Mouse (Mus musculus): Measurements from ENCODE around the gene Asf1a. TPM values are rescaled to one million over a fixed set of nuclear protein-coding genes. Genes with fewer than 3 reads are reported as not detected.

Gene Asf1a
- polyA plus RNA-seq, 1 experiment from 2014 or later = 77.3 TPM

DNA sequence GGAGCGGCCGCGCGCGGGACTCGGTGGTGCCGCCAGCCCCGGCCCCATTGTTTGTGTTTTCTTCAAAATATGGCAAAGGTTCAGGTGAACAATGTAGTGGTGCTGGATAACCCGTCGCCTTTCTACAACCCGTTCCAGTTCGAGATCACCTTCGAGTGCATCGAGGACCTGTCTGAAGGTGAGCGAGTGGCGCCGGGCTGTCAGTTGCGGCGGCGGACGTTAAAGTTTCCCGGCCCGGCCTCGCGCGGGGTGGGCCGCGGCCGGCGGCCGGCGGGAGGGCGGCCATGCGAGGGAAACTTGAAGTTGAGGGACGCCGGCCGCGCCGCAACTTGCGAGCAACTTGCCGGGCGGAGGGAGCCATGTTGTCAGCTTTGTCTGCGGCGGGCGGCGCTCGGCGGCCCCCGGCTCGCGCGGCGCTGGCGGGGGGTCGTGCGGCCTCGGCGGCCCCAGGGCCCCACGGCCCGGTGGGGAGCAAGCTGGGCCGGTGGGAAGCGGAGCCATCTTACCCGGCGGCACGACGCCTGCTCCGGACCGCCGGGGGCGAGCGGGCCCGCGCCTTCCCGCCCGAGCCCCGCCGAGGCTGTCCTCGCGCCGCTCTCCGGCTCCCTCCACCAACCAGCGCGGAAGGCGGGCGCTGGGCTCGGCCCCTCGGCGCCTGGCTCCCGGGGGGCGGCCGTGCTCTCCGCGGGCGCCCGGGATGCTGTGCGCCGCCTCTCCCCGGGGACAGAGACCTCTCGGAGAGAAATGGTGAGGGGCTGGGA, 744 bp downstream of the Asf1a start:
- Histone ChIP-seq H3K9me3 (replicated peaks; ENCODE audit: control insufficient read depth, low read length) (no peaks in the 10 kb centered on the region), H3K9ac (ENCODE audit: low read length) (peak overlapping the region; percentile 96), H3K4me2 (ENCODE audit: low read depth, low read length) (peak overlapping the region; percentile 53), H3K4me1 (ENCODE audit: control insufficient read depth, insufficient read depth, low read length) (peaks cover 16% of the 10 kb centered on the region), H3K36me3 (ENCODE audit: control insufficient read depth, insufficient read depth, low read length) (no peaks in the 10 kb centered on the region), H3K27ac (ENCODE audit: low read length) (peak overlapping the region; percentile 99), H3K27me3 (ENCODE audit: control insufficient read depth, insufficient read depth, low read length) (no peaks in the 10 kb centered on the region), H3K4me3 (replicated peaks; ENCODE audit: low read length) (peak overlapping the region; percentile 79)
- WGBS = under 1% methylated on average over 97 of the region's 99 CpGs
- peak; percentile 19; the same call in 1 of the 2 replicates for ATAC-seq (ENCODE audit: insufficient read depth, low FRiP score)

DNA sequence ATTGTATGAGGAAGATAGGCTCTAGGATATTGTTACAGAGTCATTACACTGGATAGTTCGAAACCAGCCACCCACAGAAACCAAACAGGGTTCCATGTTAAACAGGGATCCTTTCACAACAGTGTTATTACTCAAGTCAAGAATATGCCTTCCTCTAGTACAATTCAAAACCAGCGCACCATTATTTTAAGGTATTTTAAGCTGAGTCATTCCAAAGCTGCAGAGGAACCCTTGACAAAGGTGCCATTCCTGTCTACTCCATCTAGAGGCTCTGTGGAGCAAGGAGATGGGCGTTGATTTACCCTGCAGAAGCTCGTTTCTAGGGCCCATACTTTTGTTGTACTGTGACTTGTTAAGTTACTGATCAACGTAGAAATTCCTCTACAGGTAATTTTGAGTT, 2.3 kb downstream of the Asf1a start:
- Histone ChIP-seq H3K4me1 (ENCODE audit: control insufficient read depth, insufficient read depth, low read length) (peaks cover 16% of the 10 kb centered on the region), H3K27me3 (ENCODE audit: control insufficient read depth, insufficient read depth, low read length) (no peaks in the 10 kb centered on the region), H3K4me2 (ENCODE audit: low read depth, low read length) (peak overlapping the region; percentile 42), H3K36me3 (ENCODE audit: control insufficient read depth, insufficient read depth, low read length) (no peaks in the 10 kb centered on the region), H3K9ac (ENCODE audit: low read length) (no peak overlapping the region), H3K9me3 (replicated peaks; ENCODE audit: control insufficient read depth, low read length) (no peaks in the 10 kb centered on the region), H3K4me3 (replicated peaks; ENCODE audit: low read length) (peak overlapping the region; percentile 1; the same call in 1 of the 2 replicates), H3K27ac (ENCODE audit: low read length) (no peak overlapping the region)
- 47% methylated on average over 5 of the region's 5 CpGs for WGBS
- ATAC-seq (ENCODE audit: insufficient read depth, low FRiP score) = no peak

- peaks cover 10% of the 10 kb centered on the region; the same call in 1 of the 2 replicates for H3K36me3 ChIP-seq (ENCODE audit: control insufficient read depth, insufficient read depth, low read length)
- ATAC-seq (ENCODE audit: insufficient read depth, low FRiP score) = no peak
- H3K4me2 ChIP-seq (ENCODE audit: low read depth, low read length) = no peak overlapping the region
- WGBS = 72% methylated on average over 2 of the region's 2 CpGs
- H3K9ac ChIP-seq (ENCODE audit: low read length) = no peak overlapping the region
- no peaks in the 10 kb centered on the region for H3K27me3 ChIP-seq (ENCODE audit: control insufficient read depth, insufficient read depth, low read length)
- no peak overlapping the region for H3K4me3 ChIP-seq (replicated peaks; ENCODE audit: low read length)
- H3K4me1 ChIP-seq (ENCODE audit: control insufficient read depth, insufficient read depth, low read length) = no peaks in the 10 kb centered on the region
- no peak overlapping the region for H3K27ac ChIP-seq (ENCODE audit: low read length)
- no peaks in the 10 kb centered on the region for H3K9me3 ChIP-seq (replicated peaks; ENCODE audit: control insufficient read depth, low read length)
Observed at GRCm38 (mm10) chr10:53605328-53605727, 8.8 kb downstream of the Asf1a start.

DNA sequence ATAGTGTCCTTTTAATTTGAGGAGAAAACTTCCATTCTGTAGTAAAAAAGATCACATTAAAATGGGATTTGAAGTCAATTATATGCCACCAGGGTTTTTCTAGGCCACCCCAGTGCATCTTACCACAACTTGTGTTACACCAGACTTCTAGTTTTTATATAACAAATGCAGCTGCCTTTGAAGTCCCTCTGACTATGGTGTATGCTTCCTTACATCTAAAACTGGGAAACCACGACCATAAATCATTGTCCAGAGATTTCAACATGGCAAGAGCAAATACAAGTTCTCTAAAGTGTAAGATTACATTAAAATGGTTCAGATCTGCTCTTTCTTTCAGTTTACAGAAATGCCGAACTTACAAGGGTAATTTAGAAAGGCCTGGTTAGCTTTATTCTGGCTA, 11.7 kb downstream of the Asf1a start:
- H3K9me3 ChIP-seq (replicated peaks; ENCODE audit: control insufficient read depth, low read length) = no peaks in the 10 kb centered on the region
- H3K4me2 ChIP-seq (ENCODE audit: low read depth, low read length) = no peak overlapping the region
- H3K9ac ChIP-seq (ENCODE audit: low read length) = no peak overlapping the region
- no peaks in the 10 kb centered on the region for H3K27me3 ChIP-seq (ENCODE audit: control insufficient read depth, insufficient read depth, low read length)
- no peaks in the 10 kb centered on the region for H3K4me1 ChIP-seq (ENCODE audit: control insufficient read depth, insufficient read depth, low read length)
- 36% methylated on average over 2 of the region's 2 CpGs for WGBS
- no peak overlapping the region for H3K4me3 ChIP-seq (replicated peaks; ENCODE audit: low read length)
- no peak overlapping the region for H3K27ac ChIP-seq (ENCODE audit: low read length)
- peaks cover 18% of the 10 kb centered on the region; the same call in 1 of the 2 replicates for H3K36me3 ChIP-seq (ENCODE audit: control insufficient read depth, insufficient read depth, low read length)
- ATAC-seq (ENCODE audit: insufficient read depth, low FRiP score) = no peak

DNA sequence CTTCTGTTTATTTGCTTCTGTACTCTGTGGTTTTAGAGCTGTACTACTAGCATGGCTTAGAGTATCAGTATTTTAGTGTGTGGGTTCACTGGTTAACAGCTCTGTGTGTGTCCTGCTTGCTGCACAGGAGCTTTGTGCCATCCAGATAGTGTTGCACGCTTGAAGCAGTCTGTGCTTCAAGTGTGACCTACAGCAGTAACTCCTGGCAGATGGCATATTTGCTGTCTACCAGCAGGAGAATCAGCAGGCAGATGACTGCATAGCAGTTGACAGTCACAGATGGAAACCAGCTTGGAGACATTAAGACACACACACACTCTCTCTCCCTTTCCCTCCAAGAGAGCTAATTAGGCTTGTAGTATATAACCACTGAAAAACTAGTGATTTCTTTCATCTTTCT, 15.6 kb downstream of the Asf1a start:
- WGBS = 81% methylated on average over 1 of the region's 1 CpGs
- H3K4me1 ChIP-seq (ENCODE audit: control insufficient read depth, insufficient read depth, low read length) = no peaks in the 10 kb centered on the region

GRCm38 (mm10) chr10:53613955-53614354, 17.4 kb downstream of the Asf1a start:
- H3K36me3 ChIP-seq (ENCODE audit: control insufficient read depth, insufficient read depth, low read length) = peaks cover 20% of the 10 kb centered on the region; the same call in 1 of the 2 replicates
- WGBS = 68% methylated on average over 1 of the region's 1 CpGs

More for the DNA sequence above, 15.6 kb downstream of the Asf1a start:
- H3K9me3 ChIP-seq (replicated peaks; ENCODE audit: control insufficient read depth, low read length) = no peaks in the 10 kb centered on the region
- H3K36me3 ChIP-seq (ENCODE audit: control insufficient read depth, insufficient read depth, low read length) = peaks cover 23% of the 10 kb centered on the region; the same call in 1 of the 2 replicates
- H3K27ac ChIP-seq (ENCODE audit: low read length) = no peak overlapping the region
- no peak overlapping the region for H3K4me2 ChIP-seq (ENCODE audit: low read depth, low read length)
- no peaks in the 10 kb centered on the region for H3K27me3 ChIP-seq (ENCODE audit: control insufficient read depth, insufficient read depth, low read length)
- ATAC-seq (ENCODE audit: insufficient read depth, low FRiP score) = no peak
- H3K9ac ChIP-seq (ENCODE audit: low read length) = no peak overlapping the region
- no peak overlapping the region for H3K4me3 ChIP-seq (replicated peaks; ENCODE audit: low read length)

GRCm38 (mm10) chr10:53615850-53616616, 19.5 kb downstream of the Asf1a start:
- no peak overlapping the region for H3K4me2 ChIP-seq (ENCODE audit: low read depth, low read length)
- H3K27me3 ChIP-seq (ENCODE audit: control insufficient read depth, insufficient read depth, low read length) = no peaks in the 10 kb centered on the region
- no peak for ATAC-seq (ENCODE audit: insufficient read depth, low FRiP score)
- H3K4me3 ChIP-seq (replicated peaks; ENCODE audit: low read length) = no peak overlapping the region
- no peak overlapping the region for H3K27ac ChIP-seq (ENCODE audit: low read length)
- H3K9me3 ChIP-seq (replicated peaks; ENCODE audit: control insufficient read depth, low read length) = no peaks in the 10 kb centered on the region
- no peaks in the 10 kb centered on the region for H3K4me1 ChIP-seq (ENCODE audit: control insufficient read depth, insufficient read depth, low read length)
- H3K9ac ChIP-seq (ENCODE audit: low read length) = no peak overlapping the region
- 0 out of 2 replicates have a peak, but pooled peaks cover 16% of the 10 kb centered on the region for H3K36me3 ChIP-seq (ENCODE audit: control insufficient read depth, insufficient read depth, low read length)
- 79% methylated on average over 8 of the region's 8 CpGs for WGBS

More at GRCm38 (mm10) chr10:53613955-53614354, 17.4 kb downstream of the Asf1a start:
- no peak for ATAC-seq (ENCODE audit: insufficient read depth, low FRiP score)
- Histone ChIP-seq H3K27ac (ENCODE audit: low read length) (no peak overlapping the region), H3K4me2 (ENCODE audit: low read depth, low read length) (no peak overlapping the region), H3K4me3 (replicated peaks; ENCODE audit: low read length) (no peak overlapping the region), H3K4me1 (ENCODE audit: control insufficient read depth, insufficient read depth, low read length) (no peaks in the 10 kb centered on the region), H3K27me3 (ENCODE audit: control insufficient read depth, insufficient read depth, low read length) (no peaks in the 10 kb centered on the region), H3K9me3 (replicated peaks; ENCODE audit: control insufficient read depth, low read length) (no peaks in the 10 kb centered on the region), H3K9ac (ENCODE audit: low read length) (no peak overlapping the region)

- H3K27me3 ChIP-seq (ENCODE audit: control insufficient read depth, insufficient read depth, low read length) = no peaks in the 10 kb centered on the region
- peaks cover 7% of the 10 kb centered on the region; the same call in 1 of the 2 replicates for H3K4me1 ChIP-seq (ENCODE audit: control insufficient read depth, insufficient read depth, low read length)
- peak overlapping the region; percentile 95 for H3K27ac ChIP-seq (ENCODE audit: low read length)
- under 1% methylated on average over 67 of the region's 67 CpGs for WGBS
- peak; percentile 81 for ATAC-seq (ENCODE audit: insufficient read depth, low FRiP score)
- peak overlapping the region; percentile 88 for H3K9ac ChIP-seq (ENCODE audit: low read length)
- no peaks in the 10 kb centered on the region for H3K36me3 ChIP-seq (ENCODE audit: control insufficient read depth, insufficient read depth, low read length)
- H3K4me3 ChIP-seq (replicated peaks; ENCODE audit: low read length) = peak overlapping the region; percentile 82
- peak overlapping the region; percentile 57 for H3K4me2 ChIP-seq (ENCODE audit: low read depth, low read length)
- H3K9me3 ChIP-seq (replicated peaks; ENCODE audit: control insufficient read depth, low read length) = no peaks in the 10 kb centered on the region
Observed at GRCm38 (mm10) chr10:53629247-53629917, 32.8 kb downstream of the Asf1a start.
